Mouse (Mus musculus) ES-Bruce4 (cell line): ENCODE measurements at regions not wholly inside any gene's neighbourhood (a gene's known extent, or its start where the extent isn't known, plus 50 kb on each side); places are given as distances from the start of the nearest gene placed in this dataset.

Experiments used
- CTCF ChIP-seq: IDR thresholded peaks from one replicate; pipeline ENCODE4 v1.8.1; 2011; ENCODE audit warnings: low read depth, low read length
- EP300 ChIP-seq: IDR thresholded peaks from 2 replicates; pipeline ENCODE4 v1.6.1; 2011; ENCODE audit warnings: low read depth, low read length; ENCODE audit not compliant: insufficient read depth

GRCm38 (mm10) chr10:83897558-83897957 is 174.9 kb downstream of the 1500009L16Rik start:
- no peak for TF ChIP-seq CTCF
- no peak for TF ChIP-seq EP300
